Mouse (Mus musculus) megakaryocyte, embryonic 14.5 days (primary cell): ENCODE data around the gene Chm.

Source experiments
- FLI1 ChIP-seq: IDR thresholded peaks from 2 replicates; pipeline ENCODE4 v1.6.1; 2012; ENCODE audit warnings: low read length, inconsistent platforms, mixed read lengths
- GATA1 ChIP-seq: IDR thresholded peaks from 3 replicates; pipeline ENCODE4 v1.6.1; 2012; ENCODE audit warnings: mixed read lengths, low read length, inconsistent platforms, borderline replicate concordance

- no peak for TF ChIP-seq GATA1
- TF ChIP-seq FLI1: no peak
These were observed 101.1 kb downstream of the Chm start for GRCm38 (mm10) chrX:113084171-113084570.
